Mouse (Mus musculus) MEL (cell line): ENCODE data around the gene Vti1a. TPM values are rescaled to one million over a fixed set of nuclear protein-coding genes. Genes with fewer than 3 reads are reported as not detected.

ENCODE experiments used
- DNase-seq: peaks from one replicate; pipeline ENCODE4 v3.0.0; 2011; ENCODE audit warnings: low read depth, low spot score
- H3K27ac ChIP-seq: 2 replicates; pipeline ENCODE4 v1.5.1; 2012; ENCODE audit warnings: low read depth, mild to moderate bottlenecking, control low read depth, low read length, moderate library complexity; ENCODE audit not compliant: control insufficient read depth
- H3K27me3 ChIP-seq, 2 experiments: fragments of 150-350 bp in 1 of 2; sonication (generic) in 1 of 2; 2 replicates each; pipeline ENCODE4 v1.6.1; 2012; ENCODE audit warnings: low read length in 2 of 2, mild to moderate bottlenecking in 2 of 2, improper control_type of control experiment in 1 of 2, moderate library complexity in 1 of 2; ENCODE audit not compliant: insufficient read depth in 2 of 2, control insufficient read depth in 1 of 2
- H3K36me3 ChIP-seq, 2 experiments: 2 replicates each; pipeline ENCODE4 v1.6.1; 2012 to 2014; ENCODE audit warnings: low read length in 2 of 2, improper control_type of control experiment in 1 of 2, inconsistent platforms in 1 of 2, mild to moderate bottlenecking in 1 of 2; ENCODE audit not compliant: insufficient read depth in 2 of 2, control insufficient read depth in 1 of 2
- H3K4me1 ChIP-seq, 2 experiments: fragments of 150-350 bp in 1 of 2; sonication (generic) in 1 of 2; 2 replicates each; pipeline ENCODE4 v1.6.1; 2012; ENCODE audit warnings: low read length in 2 of 2, improper control_type of control experiment in 1 of 2, mild to moderate bottlenecking in 1 of 2; ENCODE audit not compliant: insufficient read depth in 2 of 2, control insufficient read depth in 1 of 2
- H3K4me3 ChIP-seq, 2 experiments: fragments of 150-350 bp in 1 of 2; sonication (generic) in 1 of 2; 2 replicates each; pipeline ENCODE4 v1.5.1; 2012; ENCODE audit warnings: low read depth in 2 of 2, low read length in 2 of 2, mild to moderate bottlenecking in 2 of 2, moderate library complexity in 2 of 2, control low read depth in 1 of 2, improper control_type of control experiment in 1 of 2; ENCODE audit not compliant: control insufficient read depth in 1 of 2, insufficient read depth in 1 of 2
- H3K79me2 ChIP-seq: 2 replicates; pipeline ENCODE4 v1.6.1; 2012; ENCODE audit warnings: mild to moderate bottlenecking, low read length, moderate library complexity; ENCODE audit not compliant: control insufficient read depth, poor library complexity, insufficient read depth
- H3K9ac ChIP-seq: 2 replicates; pipeline ENCODE4 v1.6.1; 2012; ENCODE audit warnings: low read depth, mild to moderate bottlenecking, control low read depth, low read length, moderate library complexity; ENCODE audit not compliant: control insufficient read depth, poor library complexity, severe bottlenecking
- H3K9me3 ChIP-seq: fragments of 150-350 bp; sonication (generic); replicated peaks from 2 replicates; pipeline ENCODE4 v1.6.1; 2012; ENCODE audit warnings: mild to moderate bottlenecking, low read length, improper control_type of control experiment, moderate library complexity; ENCODE audit not compliant: insufficient read depth
- CHD1 ChIP-seq: IDR thresholded peaks from 2 replicates; pipeline ENCODE4 v1.6.1; 2012; ENCODE audit warnings: low read depth, mild to moderate bottlenecking, inconsistent platforms, low read length, improper control_type of control experiment
- CHD2 ChIP-seq: IDR thresholded peaks from 2 replicates; pipeline ENCODE4 v1.6.1; 2011; ENCODE audit warnings: low read length, improper control_type of control experiment
- ETS1 ChIP-seq: IDR thresholded peaks from 2 replicates; pipeline ENCODE4 v1.6.1; 2012; ENCODE audit warnings: low read depth, mild to moderate bottlenecking, inconsistent platforms, low read length, improper control_type of control experiment, moderate library complexity
- MAFK ChIP-seq: IDR thresholded peaks from 2 replicates; pipeline ENCODE4 v1.6.1; 2011; ENCODE audit warnings: low read depth, mild to moderate bottlenecking, low read length, improper control_type of control experiment, borderline replicate concordance
- MAX ChIP-seq: IDR thresholded peaks from 2 replicates; pipeline ENCODE4 v1.6.1; 2011; ENCODE audit warnings: low read length, improper control_type of control experiment
- MXI1 ChIP-seq: IDR thresholded peaks from 2 replicates; pipeline ENCODE4 v1.6.1; 2011; ENCODE audit warnings: mild to moderate bottlenecking, low read depth, low read length, improper control_type of control experiment
- MYC ChIP-seq: IDR thresholded peaks from 2 replicates; pipeline ENCODE4 v1.6.1; 2011; ENCODE audit warnings: low read depth, mild to moderate bottlenecking, low read length, improper control_type of control experiment, moderate library complexity
- NELFE ChIP-seq: IDR thresholded peaks from 2 replicates; pipeline ENCODE4 v1.6.1; 2011; ENCODE audit warnings: low read depth, low read length, improper control_type of control experiment
- NRF1 ChIP-seq: IDR thresholded peaks from 2 replicates; pipeline ENCODE4 v1.6.1; 2014; ENCODE audit warnings: low read depth, mild to moderate bottlenecking, inconsistent platforms, low read length, improper control_type of control experiment, moderate library complexity; ENCODE audit not compliant: poor library complexity, insufficient read depth, severe bottlenecking
- POLR2A ChIP-seq, 2 experiments: IDR thresholded peaks; 2 replicates each; pipeline ENCODE4 v1.6.1; 2011 to 2012; ENCODE audit warnings: low read length in 2 of 2, mild to moderate bottlenecking in 2 of 2, control low read depth in 1 of 2, improper control_type of control experiment in 1 of 2, low read depth in 1 of 2, moderate library complexity in 1 of 2; ENCODE audit not compliant: control insufficient read depth in 1 of 2, insufficient read depth in 1 of 2, poor library complexity in 1 of 2
- POLR2AphosphoS5 ChIP-seq: IDR thresholded peaks from 2 replicates; pipeline ENCODE4 v1.6.1; 2012; ENCODE audit warnings: low read depth, borderline replicate concordance, mild to moderate bottlenecking, inconsistent platforms, low read length, moderate library complexity, mixed read lengths
- RAD21 ChIP-seq: IDR thresholded peaks from 2 replicates; pipeline ENCODE4 v1.6.1; 2011; ENCODE audit warnings: mild to moderate bottlenecking, low read depth, low read length, improper control_type of control experiment
- RCOR1 ChIP-seq: IDR thresholded peaks from 2 replicates; pipeline ENCODE4 v1.6.1; 2012; ENCODE audit warnings: low read depth, mild to moderate bottlenecking, inconsistent platforms, low read length, improper control_type of control experiment
- SMC3 ChIP-seq: IDR thresholded peaks from 2 replicates; pipeline ENCODE4 v1.6.1; 2011; ENCODE audit warnings: low read depth, low read length, improper control_type of control experiment
- TBP ChIP-seq: IDR thresholded peaks from 2 replicates; pipeline ENCODE4 v1.8.0; 2011; ENCODE audit warnings: low read depth, low read length, improper control_type of control experiment
- UBTF ChIP-seq: IDR thresholded peaks from 2 replicates; pipeline ENCODE4 v1.6.1; 2012; ENCODE audit warnings: low read depth, mild to moderate bottlenecking, inconsistent platforms, low read length, improper control_type of control experiment, moderate library complexity, borderline replicate concordance; ENCODE audit not compliant: insufficient read depth
- USF1 ChIP-seq: IDR thresholded peaks from 2 replicates; pipeline ENCODE4 v1.6.1; 2014; ENCODE audit warnings: low read depth, mild to moderate bottlenecking, inconsistent platforms, low read length, improper control_type of control experiment, moderate library complexity
- ZKSCAN1 ChIP-seq: IDR thresholded peaks from 2 replicates; pipeline ENCODE4 v1.6.1; 2012; ENCODE audit warnings: low read depth, mild to moderate bottlenecking, inconsistent platforms, low read length, improper control_type of control experiment, moderate library complexity
- ZNF384 ChIP-seq: IDR thresholded peaks from 2 replicates; pipeline ENCODE4 v1.6.1; 2012; ENCODE audit warnings: low read depth, mild to moderate bottlenecking, inconsistent platforms, low read length, improper control_type of control experiment
- polyA plus RNA-seq, 2 experiments: library from polyadenylated mRNA; stranded (reverse) in 1 of 2; unstranded in 1 of 2; fragments of >175 nt in 1 of 2; fragments of >200 nt in 1 of 2; gene quantifications; 2 replicates each; pipeline versions ENCODE4 v1.2.1 to v1.2.4; 2012; ENCODE audit warnings: low replicate concordance in 2 of 2, low read depth in 1 of 2; ENCODE audit not compliant: insufficient read length in 2 of 2, insufficient read depth in 1 of 2, missing spikeins in 1 of 2
- total RNA-seq: library from RNA; depleted of rRNA; stranded (reverse); fragments of 300-350 nt; gene quantifications from 2 replicates; pipeline ENCODE4 v1.2.3, GENCODE M21; 2012

Gene Vti1a
- total and polyA plus RNA-seq, 3 experiments: 37.2 to 119 (median 42.8) TPM

DNA sequence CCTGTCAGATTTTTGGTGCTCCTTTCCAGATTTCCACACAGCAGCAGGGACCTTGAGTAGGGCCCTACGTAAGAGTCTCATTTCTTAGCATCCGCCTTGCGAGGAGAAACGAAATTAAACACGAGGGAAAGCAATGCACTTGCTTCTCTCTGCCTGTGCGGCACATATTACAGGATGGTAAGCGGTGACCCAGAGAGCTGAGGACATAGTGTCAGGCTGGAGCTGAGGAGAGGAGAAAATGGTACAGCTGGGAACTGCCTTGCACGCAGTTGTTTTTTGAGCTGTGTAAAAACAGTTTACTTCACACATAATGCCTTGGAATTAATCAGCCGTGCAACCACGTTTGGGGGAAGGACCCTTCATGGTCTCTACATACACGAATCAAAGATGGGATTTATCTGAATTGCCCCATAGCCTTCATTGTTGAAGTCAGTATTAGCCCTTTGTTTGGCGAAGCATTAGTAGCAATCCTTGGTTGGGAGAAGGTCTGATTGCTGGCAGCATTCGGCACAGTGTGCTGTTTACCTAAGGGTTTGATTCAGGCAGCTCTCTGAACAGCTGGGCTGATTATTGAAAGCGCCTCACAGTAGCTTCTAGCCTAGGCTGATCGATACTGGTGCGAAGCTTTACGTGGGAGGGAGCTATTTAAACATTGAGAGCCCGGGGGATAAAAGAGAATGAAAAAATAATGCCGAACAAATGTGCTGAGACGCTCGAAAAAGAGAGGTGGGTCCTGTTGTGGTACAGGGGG lies 153.4 kb downstream of the Vti1a start (continued):
- no peak for TF ChIP-seq NRF1

DNA sequence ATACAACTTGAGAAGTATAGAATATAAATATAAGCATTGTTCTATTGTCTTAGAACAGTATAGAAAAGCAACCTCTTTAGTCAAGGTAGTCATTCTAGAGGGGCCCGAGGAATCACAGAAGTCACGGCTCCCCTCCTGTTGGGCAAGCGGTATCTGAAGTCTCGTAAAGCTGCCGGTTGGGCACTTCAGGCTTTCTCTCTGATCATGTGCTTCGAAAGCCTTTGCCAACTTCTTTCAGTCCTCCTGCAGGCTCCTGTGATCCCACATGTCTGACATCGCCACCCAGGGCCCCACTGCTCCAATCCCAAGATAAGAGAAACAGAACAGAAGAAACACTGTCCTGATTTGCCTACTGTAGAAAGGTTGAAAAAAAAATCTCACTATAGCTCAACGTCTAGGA lies 156.5 kb downstream of the Vti1a start:
- TF ChIP-seq MYC: no peak
- TF ChIP-seq MAFK: no peak
- no peak for TF ChIP-seq RAD21
- no peak for TF ChIP-seq CHD2
- TF ChIP-seq CHD1: no peak
- no peak for TF ChIP-seq ZKSCAN1
- no peak for TF ChIP-seq NRF1
- TF ChIP-seq POLR2A (IDR thresholded peaks at IDR 0.05; ENCODE audit: control insufficient read depth in 1 of 2, insufficient read depth in 1 of 2, low read depth in 1 of 2, low read length in 2 of 2, poor library complexity in 1 of 2): no peak
- TF ChIP-seq TBP: no peak
- TF ChIP-seq MAX: no peak
- no peak for TF ChIP-seq SMC3
- no peak for TF ChIP-seq ZNF384
- no peak for TF ChIP-seq MXI1
- H3K9ac ChIP-seq: no peak overlapping the region
- H3K4me3 ChIP-seq: no peak overlapping the region
- H3K9me3 ChIP-seq: no peaks in the 10 kb centered on the region
- no peaks in the 10 kb centered on the region for H3K4me1 ChIP-seq
- DNase-seq: no peak
- H3K27ac ChIP-seq: no peak overlapping the region
- H3K27me3 ChIP-seq: no peaks in the 10 kb centered on the region
- H3K79me2 ChIP-seq: no peaks in the 10 kb centered on the region
- peaks cover 0 to 2% of the 10 kb centered on the region in 2 experiments; a peak in 1 of 4 replicates for H3K36me3 ChIP-seq

DNA sequence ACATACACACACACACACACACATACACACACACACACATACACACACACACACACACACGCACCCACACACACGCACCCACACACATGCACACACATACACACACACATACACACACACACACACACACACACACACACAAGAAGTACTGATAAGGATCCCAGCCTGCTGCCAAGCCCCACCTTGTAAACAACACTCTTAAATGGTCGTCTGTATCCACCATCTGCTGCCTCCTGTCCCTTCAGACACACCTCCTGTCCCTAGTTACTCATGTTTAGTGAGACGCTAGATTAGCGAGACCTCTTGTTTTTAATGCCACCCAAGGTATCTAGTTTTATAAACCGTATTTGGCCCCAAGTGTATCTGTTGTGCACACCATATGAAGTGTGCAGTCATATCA lies 158.1 kb downstream of the Vti1a start:
- Histone ChIP-seq H3K36me3 (peaks cover 0 to 2% of the 10 kb centered on the region in 2 experiments; a peak in 1 of 4 replicates), H3K4me3 (no peak overlapping the region)
- TF ChIP-seq POLR2AphosphoS5: no peak
- TF ChIP-seq RCOR1: no peak
- TF ChIP-seq NELFE: no peak
- TF ChIP-seq MAX: no peak
- no peak for TF ChIP-seq USF1
- no peak for TF ChIP-seq ETS1
- TF ChIP-seq UBTF: no peak

More for the DNA sequence above, 158.1 kb downstream of the Vti1a start:
- Histone ChIP-seq H3K79me2 (no peaks in the 10 kb centered on the region), H3K9me3 (no peaks in the 10 kb centered on the region), H3K4me1 (no peaks in the 10 kb centered on the region), H3K27ac (no peak overlapping the region), H3K9ac (no peak overlapping the region), H3K27me3 (no peaks in the 10 kb centered on the region)
- peak; percentile 23 for DNase-seq
